Mouse (Mus musculus): Measurements from ENCODE around the gene Nalcn. TPM values are rescaled to one million over a fixed set of nuclear protein-coding genes. Genes with fewer than 3 reads are reported as not detected.

Gene Nalcn
- polyA plus RNA-seq, 1 experiment from 2014 or later = 5.5 TPM

GRCm38 (mm10) chr14:123595265-123595664 is 31.7 kb downstream of the Nalcn start:
- no peak for ATAC-seq

GRCm38 (mm10) chr14:123587412-123587811 is 39.5 kb downstream of the Nalcn start:
- no peak for ATAC-seq
- Histone ChIP-seq H3K9ac (ENCODE audit: low read length) (no peak overlapping the region), H3K9me3 (replicated peaks; ENCODE audit: control insufficient read depth, low read length) (no peaks in the 10 kb centered on the region), H3K4me2 (ENCODE audit: low read length) (no peak overlapping the region), H3K27ac (ENCODE audit: low read depth, low read length) (no peak overlapping the region), H3K36me3 (ENCODE audit: control insufficient read depth, insufficient read depth, low read length) (no peaks in the 10 kb centered on the region), H3K4me3 (ENCODE audit: low read depth, low read length) (no peak overlapping the region), H3K27me3 (replicated peaks; ENCODE audit: control insufficient read depth, insufficient read depth, low read length) (no peaks in the 10 kb centered on the region), H3K4me1 (ENCODE audit: control insufficient read depth, insufficient read depth, low read length) (no peaks in the 10 kb centered on the region)
- DNase-seq (ENCODE audit: low spot score) = no peak

More at GRCm38 (mm10) chr14:123595265-123595664, 31.7 kb downstream of the Nalcn start:
- Histone ChIP-seq H3K36me3 (ENCODE audit: control insufficient read depth, insufficient read depth, low read length) (no peaks in the 10 kb centered on the region), H3K9me3 (replicated peaks; ENCODE audit: control insufficient read depth, low read length) (no peaks in the 10 kb centered on the region), H3K9ac (ENCODE audit: low read length) (no peak overlapping the region), H3K4me3 (ENCODE audit: low read depth, low read length) (no peak overlapping the region), H3K4me1 (ENCODE audit: control insufficient read depth, insufficient read depth, low read length) (no peaks in the 10 kb centered on the region), H3K27ac (ENCODE audit: low read depth, low read length) (no peak overlapping the region), H3K27me3 (replicated peaks; ENCODE audit: control insufficient read depth, insufficient read depth, low read length) (no peaks in the 10 kb centered on the region), H3K4me2 (ENCODE audit: low read length) (no peak overlapping the region)
- 79% methylated on average over 3 of the region's 3 CpGs for WGBS
- no peak for DNase-seq (ENCODE audit: low spot score)

GRCm38 (mm10) chr14:123582433-123582832 is 44.5 kb downstream of the Nalcn start:
- no peaks in the 10 kb centered on the region for H3K36me3 ChIP-seq (ENCODE audit: control insufficient read depth, insufficient read depth, low read length)
- no peak overlapping the region for H3K4me2 ChIP-seq (ENCODE audit: low read length)
- DNase-seq (ENCODE audit: low spot score) = no peak
- no peak overlapping the region for H3K4me3 ChIP-seq (ENCODE audit: low read depth, low read length)
- no peaks in the 10 kb centered on the region for H3K9me3 ChIP-seq (replicated peaks; ENCODE audit: control insufficient read depth, low read length)
- H3K27ac ChIP-seq (ENCODE audit: low read depth, low read length) = no peak overlapping the region
- H3K4me1 ChIP-seq (ENCODE audit: control insufficient read depth, insufficient read depth, low read length) = no peaks in the 10 kb centered on the region
- no peak for ATAC-seq
- WGBS = 92% methylated on average over 2 of the region's 2 CpGs
- no peaks in the 10 kb centered on the region for H3K27me3 ChIP-seq (replicated peaks; ENCODE audit: control insufficient read depth, insufficient read depth, low read length)
- no peak overlapping the region for H3K9ac ChIP-seq (ENCODE audit: low read length)

GRCm38 (mm10) chr14:123575356-123575755 is 51.6 kb downstream of the Nalcn start:
- Histone ChIP-seq H3K27me3 (replicated peaks; ENCODE audit: control insufficient read depth, insufficient read depth, low read length) (no peaks in the 10 kb centered on the region), H3K4me3 (ENCODE audit: low read depth, low read length) (no peak overlapping the region), H3K36me3 (ENCODE audit: control insufficient read depth, insufficient read depth, low read length) (no peaks in the 10 kb centered on the region), H3K9me3 (replicated peaks; ENCODE audit: control insufficient read depth, low read length) (no peaks in the 10 kb centered on the region), H3K4me2 (ENCODE audit: low read length) (no peak overlapping the region), H3K4me1 (ENCODE audit: control insufficient read depth, insufficient read depth, low read length) (no peaks in the 10 kb centered on the region), H3K9ac (ENCODE audit: low read length) (no peak overlapping the region), H3K27ac (ENCODE audit: low read depth, low read length) (no peak overlapping the region)
- WGBS = 89% methylated on average over 4 of the region's 4 CpGs
- no peak for ATAC-seq
- no peak for DNase-seq (ENCODE audit: low spot score)

GRCm38 (mm10) chr14:123574936-123575335 is 52.0 kb downstream of the Nalcn start:
- DNase-seq (ENCODE audit: low spot score) = no peak
- no peaks in the 10 kb centered on the region for H3K4me1 ChIP-seq (ENCODE audit: control insufficient read depth, insufficient read depth, low read length)
- no peak for ATAC-seq
- H3K27ac ChIP-seq (ENCODE audit: low read depth, low read length) = no peak overlapping the region
- no peak overlapping the region for H3K9ac ChIP-seq (ENCODE audit: low read length)
- no peaks in the 10 kb centered on the region for H3K9me3 ChIP-seq (replicated peaks; ENCODE audit: control insufficient read depth, low read length)
- no peaks in the 10 kb centered on the region for H3K27me3 ChIP-seq (replicated peaks; ENCODE audit: control insufficient read depth, insufficient read depth, low read length)
- no peak overlapping the region for H3K4me2 ChIP-seq (ENCODE audit: low read length)
- H3K4me3 ChIP-seq (ENCODE audit: low read depth, low read length) = no peak overlapping the region
- no peaks in the 10 kb centered on the region for H3K36me3 ChIP-seq (ENCODE audit: control insufficient read depth, insufficient read depth, low read length)

- H3K9ac ChIP-seq (ENCODE audit: low read length) = no peak overlapping the region
- no peaks in the 10 kb centered on the region for H3K36me3 ChIP-seq (ENCODE audit: control insufficient read depth, insufficient read depth, low read length)
- H3K27ac ChIP-seq (ENCODE audit: low read depth, low read length) = no peak overlapping the region
- H3K9me3 ChIP-seq (replicated peaks; ENCODE audit: control insufficient read depth, low read length) = no peaks in the 10 kb centered on the region
- ATAC-seq (no peak), DNase-seq (ENCODE audit: low spot score) (no peak)
- H3K4me1 ChIP-seq (ENCODE audit: control insufficient read depth, insufficient read depth, low read length) = no peaks in the 10 kb centered on the region
- H3K4me2 ChIP-seq (ENCODE audit: low read length) = no peak overlapping the region
- no peaks in the 10 kb centered on the region for H3K27me3 ChIP-seq (replicated peaks; ENCODE audit: control insufficient read depth, insufficient read depth, low read length)
- no peak overlapping the region for H3K4me3 ChIP-seq (ENCODE audit: low read depth, low read length)
- WGBS = 70% methylated on average over 2 of the region's 2 CpGs
These were observed 60.3 kb downstream of the Nalcn start for GRCm38 (mm10) chr14:123566599-123566998.

GRCm38 (mm10) chr14:123555533-123555932 is 71.4 kb downstream of the Nalcn start:
- H3K27ac ChIP-seq (ENCODE audit: low read depth, low read length) = no peak overlapping the region
- ATAC-seq (no peak), DNase-seq (ENCODE audit: low spot score) (no peak)
- H3K4me2 ChIP-seq (ENCODE audit: low read length) = no peak overlapping the region
- H3K36me3 ChIP-seq (ENCODE audit: control insufficient read depth, insufficient read depth, low read length) = no peaks in the 10 kb centered on the region
- H3K9me3 ChIP-seq (replicated peaks; ENCODE audit: control insufficient read depth, low read length) = no peaks in the 10 kb centered on the region
- no peak overlapping the region for H3K9ac ChIP-seq (ENCODE audit: low read length)
- no peak overlapping the region for H3K4me3 ChIP-seq (ENCODE audit: low read depth, low read length)
- H3K4me1 ChIP-seq (ENCODE audit: control insufficient read depth, insufficient read depth, low read length) = no peaks in the 10 kb centered on the region
- no peaks in the 10 kb centered on the region for H3K27me3 ChIP-seq (replicated peaks; ENCODE audit: control insufficient read depth, insufficient read depth, low read length)

- H3K27me3 ChIP-seq (replicated peaks; ENCODE audit: control insufficient read depth, insufficient read depth, low read length) = no peaks in the 10 kb centered on the region
- no peaks in the 10 kb centered on the region for H3K36me3 ChIP-seq (ENCODE audit: control insufficient read depth, insufficient read depth, low read length)
- WGBS = 42% methylated on average over 4 of the region's 4 CpGs
- no peak overlapping the region for H3K27ac ChIP-seq (ENCODE audit: low read depth, low read length)
- no peak overlapping the region for H3K9ac ChIP-seq (ENCODE audit: low read length)
- no peak overlapping the region for H3K4me3 ChIP-seq (ENCODE audit: low read depth, low read length)
- no peaks in the 10 kb centered on the region for H3K9me3 ChIP-seq (replicated peaks; ENCODE audit: control insufficient read depth, low read length)
- no peak for DNase-seq (ENCODE audit: low spot score)
- no peaks in the 10 kb centered on the region for H3K4me1 ChIP-seq (ENCODE audit: control insufficient read depth, insufficient read depth, low read length)
- no peak overlapping the region for H3K4me2 ChIP-seq (ENCODE audit: low read length)
- ATAC-seq = 0 out of 2 replicates have a peak, but pooled peaks have one; percentile 23
These were observed 72.0 kb downstream of the Nalcn start for GRCm38 (mm10) chr14:123554936-123555335.

GRCm38 (mm10) chr14:123542362-123542761 is 84.6 kb downstream of the Nalcn start:
- no peaks in the 10 kb centered on the region for H3K9me3 ChIP-seq (replicated peaks; ENCODE audit: control insufficient read depth, low read length)
- no peaks in the 10 kb centered on the region for H3K27me3 ChIP-seq (replicated peaks; ENCODE audit: control insufficient read depth, insufficient read depth, low read length)
- DNase-seq (ENCODE audit: low spot score) (no peak), ATAC-seq (no peak)
- no peak overlapping the region for H3K4me2 ChIP-seq (ENCODE audit: low read length)
- no peak overlapping the region for H3K27ac ChIP-seq (ENCODE audit: low read depth, low read length)
- no peaks in the 10 kb centered on the region for H3K4me1 ChIP-seq (ENCODE audit: control insufficient read depth, insufficient read depth, low read length)
- H3K4me3 ChIP-seq (ENCODE audit: low read depth, low read length) = no peak overlapping the region
- H3K9ac ChIP-seq (ENCODE audit: low read length) = no peak overlapping the region
- no peaks in the 10 kb centered on the region for H3K36me3 ChIP-seq (ENCODE audit: control insufficient read depth, insufficient read depth, low read length)

- ATAC-seq = peak; percentile 54
These were observed 91.3 kb downstream of the Nalcn start for GRCm38 (mm10) chr14:123535636-123536035.

More at GRCm38 (mm10) chr14:123535636-123536035, 91.3 kb downstream of the Nalcn start:
- H3K9ac ChIP-seq (ENCODE audit: low read length) = no peak overlapping the region
- no peak overlapping the region for H3K4me3 ChIP-seq (ENCODE audit: low read depth, low read length)
- H3K27me3 ChIP-seq (replicated peaks; ENCODE audit: control insufficient read depth, insufficient read depth, low read length) = no peaks in the 10 kb centered on the region
- H3K9me3 ChIP-seq (replicated peaks; ENCODE audit: control insufficient read depth, low read length) = no peaks in the 10 kb centered on the region
- H3K4me1 ChIP-seq (ENCODE audit: control insufficient read depth, insufficient read depth, low read length) = no peaks in the 10 kb centered on the region
- DNase-seq (ENCODE audit: low spot score) = no peak
- no peaks in the 10 kb centered on the region for H3K36me3 ChIP-seq (ENCODE audit: control insufficient read depth, insufficient read depth, low read length)
- H3K4me2 ChIP-seq (ENCODE audit: low read length) = no peak overlapping the region
- WGBS = 64% methylated on average over 2 of the region's 2 CpGs
- H3K27ac ChIP-seq (ENCODE audit: low read depth, low read length) = no peak overlapping the region
